Mouse (Mus musculus) forebrain, embryonic 13.5 days (tissue): ENCODE data around the gene Cyp17a1. TPM values are rescaled to one million over a fixed set of nuclear protein-coding genes. Genes with fewer than 3 reads are reported as not detected.

ENCODE experiments used
- ATAC-seq: fragments of 200-750 bp; cut with Nextera tagmentation; 2 replicates; pipeline ENCODE4 v1.8.0; 2017
- H3K27ac ChIP-seq: fragments of 300-500 bp; sonication (generic); 2 replicates; pipeline ENCODE4 v1.5.1; 2015; ENCODE audit warnings: inconsistent platforms, mild to moderate bottlenecking, moderate library complexity
- H3K27me3 ChIP-seq: fragments of 300-500 bp; sonication (generic); 2 replicates; pipeline ENCODE4 v1.6.1; 2015; ENCODE audit warnings: mild to moderate bottlenecking, inconsistent platforms
- H3K36me3 ChIP-seq: fragments of 300-500 bp; sonication (generic); 2 replicates; pipeline ENCODE4 v1.6.1; 2015; ENCODE audit warnings: mild to moderate bottlenecking, inconsistent platforms; ENCODE audit not compliant: poor library complexity, severe bottlenecking
- H3K4me1 ChIP-seq: fragments of 300-500 bp; sonication (generic); 2 replicates; pipeline ENCODE4 v1.6.1; 2015; ENCODE audit warnings: inconsistent platforms
- H3K4me2 ChIP-seq: fragments of 300-500 bp; sonication (generic); 2 replicates; pipeline ENCODE4 v1.6.1; 2015; ENCODE audit warnings: inconsistent platforms, mild to moderate bottlenecking, moderate library complexity
- H3K4me3 ChIP-seq: fragments of 300-500 bp; sonication (generic); 2 replicates; pipeline ENCODE4 v1.5.1; 2015; ENCODE audit warnings: mild to moderate bottlenecking, inconsistent platforms
- H3K9ac ChIP-seq: fragments of 300-500 bp; sonication (generic); 2 replicates; pipeline ENCODE4 v1.6.1; 2015; ENCODE audit warnings: mild to moderate bottlenecking, inconsistent platforms
- H3K9me3 ChIP-seq: fragments of 300-500 bp; sonication (generic); replicated peaks from 2 replicates; pipeline ENCODE4 v1.6.1; 2016; ENCODE audit warnings: inconsistent platforms
- WGBS: fragments of 180-500 bp; shearing (Covaris S2); methylation state at CpG from one replicate; pipeline ENCODE4 v1.1.7; 2015; 5-methylcytosine and 5-hydroxymethylcytosine counted together
- polyA plus RNA-seq: library from polyadenylated mRNA; unstranded; fragments of >200 nt; fragmentation: Nextera tagmentation; extraction: Ambion mirVana; gene quantifications from 2 replicates; pipeline ENCODE4 v1.2.1, GENCODE M21; 2015

Cyp17a1 gene
- polyA plus RNA-seq, 1 experiment from 2014 or later: not detected

DNA sequence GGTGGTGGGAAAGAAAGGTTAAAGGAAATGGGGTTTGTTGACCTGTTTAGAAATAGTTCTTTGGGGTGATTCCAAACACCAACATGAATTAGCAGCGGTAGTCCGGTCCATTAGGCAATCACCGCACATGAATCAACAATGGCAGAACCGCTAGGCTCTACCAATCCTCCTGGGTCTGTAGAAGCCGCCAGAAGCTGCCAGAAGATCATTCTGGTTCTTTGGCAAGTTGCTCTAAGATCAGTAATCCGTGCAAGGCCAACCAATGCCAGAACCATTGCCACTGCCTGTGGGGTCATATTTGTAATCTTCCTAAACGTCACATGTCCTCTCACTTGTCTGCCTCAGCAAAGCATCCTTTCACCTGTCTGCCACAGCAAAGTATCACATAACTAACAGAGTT, 24.0 kb upstream of the Cyp17a1 start:
- Histone ChIP-seq H3K4me3 (no peak overlapping the region), H3K4me2 (no peak overlapping the region), H3K9me3 (no peaks in the 10 kb centered on the region), H3K27ac (no peak overlapping the region), H3K9ac (no peak overlapping the region), H3K4me1 (no peaks in the 10 kb centered on the region), H3K27me3 (no peaks in the 10 kb centered on the region), H3K36me3 (peaks cover 20% of the 10 kb centered on the region; the same call in 1 of the 2 replicates)
- 89% methylated on average over 7 of the region's 7 CpGs for WGBS
- ATAC-seq: no peak

DNA sequence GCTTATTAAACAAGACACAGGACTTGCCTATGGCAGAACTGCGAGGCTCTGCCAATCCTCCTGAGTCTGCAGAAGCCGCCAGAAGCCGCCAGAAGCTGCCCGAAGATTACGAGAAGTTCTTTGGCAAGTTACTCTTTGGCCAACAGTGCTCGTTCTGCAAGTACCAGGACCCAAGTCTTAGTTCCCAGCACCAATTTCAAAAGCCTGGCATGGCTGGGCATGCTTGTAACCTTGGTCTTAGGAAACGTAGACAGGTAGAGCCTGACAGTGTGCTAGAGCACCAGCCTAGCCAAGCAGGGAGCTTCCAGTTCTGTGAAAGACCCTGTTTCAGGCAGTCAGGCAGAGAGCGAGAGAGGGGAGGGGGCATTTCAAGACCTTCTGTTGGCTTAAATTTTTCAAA, 23.5 kb upstream of the Cyp17a1 start:
- Histone ChIP-seq H3K4me3 (no peak overlapping the region), H3K9me3 (no peaks in the 10 kb centered on the region), H3K27me3 (no peaks in the 10 kb centered on the region), H3K36me3 (peaks cover 20% of the 10 kb centered on the region; the same call in 1 of the 2 replicates), H3K27ac (no peak overlapping the region), H3K9ac (no peak overlapping the region), H3K4me1 (no peaks in the 10 kb centered on the region), H3K4me2 (no peak overlapping the region)
- no peak for ATAC-seq
- 91% methylated on average over 8 of the region's 8 CpGs for WGBS

DNA sequence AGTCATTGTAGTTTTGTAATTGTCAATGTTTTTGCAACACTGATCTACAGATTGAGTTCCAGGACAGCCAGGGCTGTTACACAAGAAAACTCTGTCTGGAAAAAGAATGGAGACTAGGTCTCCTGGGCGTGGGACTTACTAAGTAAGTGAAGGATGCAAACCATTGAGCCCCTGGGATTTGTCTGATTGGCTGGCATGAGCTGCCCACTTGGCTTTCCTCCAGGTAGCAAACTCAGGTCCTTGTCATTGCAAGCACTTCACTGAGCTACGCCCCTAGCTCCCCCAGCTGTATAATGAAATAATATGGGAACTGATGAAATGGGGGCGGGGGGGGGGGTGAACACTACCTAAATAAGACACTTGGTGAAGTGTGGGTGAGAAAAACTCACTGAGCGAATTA, 20.2 kb upstream of the Cyp17a1 start:
- H3K4me3 ChIP-seq: no peak overlapping the region
- H3K9ac ChIP-seq: no peak overlapping the region
- H3K4me1 ChIP-seq: peaks cover 10% of the 10 kb centered on the region
- H3K9me3 ChIP-seq: no peaks in the 10 kb centered on the region
- no peak overlapping the region for H3K27ac ChIP-seq
- H3K36me3 ChIP-seq: peaks cover 12% of the 10 kb centered on the region; the same call in 1 of the 2 replicates
- no peak for ATAC-seq
- H3K27me3 ChIP-seq: no peaks in the 10 kb centered on the region
- WGBS: 84% methylated on average over 4 of the region's 4 CpGs
- no peak overlapping the region for H3K4me2 ChIP-seq

DNA sequence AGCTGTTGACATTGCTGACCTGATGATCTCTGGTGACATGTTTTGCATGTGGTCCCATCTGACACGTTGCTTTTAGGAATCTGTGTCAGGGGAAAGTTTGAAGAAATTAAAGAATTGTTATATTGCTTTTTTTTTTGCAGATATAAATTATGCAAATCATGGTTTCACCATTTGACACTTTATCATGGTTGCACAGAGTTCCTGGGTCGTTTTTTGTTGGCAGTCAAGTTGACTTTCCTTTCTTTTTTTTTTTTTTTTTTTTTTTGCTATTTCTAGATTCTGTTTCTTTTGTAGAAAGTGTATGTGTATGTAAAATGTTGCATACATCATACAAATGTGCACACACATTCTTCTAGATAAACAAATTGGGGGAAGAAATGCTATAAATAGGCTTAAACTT, 18.1 kb upstream of the Cyp17a1 start:
- no peak for ATAC-seq
- no peak overlapping the region for H3K4me2 ChIP-seq
- H3K4me3 ChIP-seq: no peak overlapping the region
- peaks cover 10% of the 10 kb centered on the region for H3K4me1 ChIP-seq
- H3K36me3 ChIP-seq: peaks cover 7% of the 10 kb centered on the region; the same call in 1 of the 2 replicates
- no peaks in the 10 kb centered on the region for H3K9me3 ChIP-seq
- H3K9ac ChIP-seq: no peak overlapping the region
- no peaks in the 10 kb centered on the region for H3K27me3 ChIP-seq
- 76% methylated on average over 2 of the region's 2 CpGs for WGBS
- no peak overlapping the region for H3K27ac ChIP-seq

DNA sequence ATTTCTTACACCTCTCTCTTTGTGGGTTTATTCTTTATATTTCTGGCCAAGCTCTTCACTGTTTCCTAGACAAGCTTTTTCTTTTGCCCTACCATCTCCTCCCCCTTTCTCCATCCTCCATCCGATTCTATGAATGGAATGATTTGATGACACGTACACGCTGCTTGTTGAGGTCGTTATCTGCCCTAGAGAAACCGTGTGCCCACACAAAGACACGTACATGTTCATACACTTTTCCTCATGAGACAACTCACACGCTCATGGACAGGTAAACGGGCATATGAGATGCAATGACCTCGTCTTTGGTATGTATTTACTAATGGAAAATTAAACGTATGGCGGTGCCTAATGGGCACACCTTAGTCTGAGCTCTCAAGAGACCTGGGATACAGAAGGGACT, 17.4 kb upstream of the Cyp17a1 start:
- Histone ChIP-seq H3K9ac (peak overlapping the region; percentile 87), H3K27ac (peak overlapping the region; percentile 63), H3K27me3 (no peaks in the 10 kb centered on the region), H3K4me2 (peak overlapping the region; percentile 63), H3K4me1 (peaks cover 10% of the 10 kb centered on the region), H3K36me3 (peaks cover 7% of the 10 kb centered on the region; the same call in 1 of the 2 replicates), H3K9me3 (no peaks in the 10 kb centered on the region), H3K4me3 (peak overlapping the region; percentile 72)
- 69% methylated on average over 11 of the region's 11 CpGs for WGBS
- ATAC-seq: peak; percentile 60

DNA sequence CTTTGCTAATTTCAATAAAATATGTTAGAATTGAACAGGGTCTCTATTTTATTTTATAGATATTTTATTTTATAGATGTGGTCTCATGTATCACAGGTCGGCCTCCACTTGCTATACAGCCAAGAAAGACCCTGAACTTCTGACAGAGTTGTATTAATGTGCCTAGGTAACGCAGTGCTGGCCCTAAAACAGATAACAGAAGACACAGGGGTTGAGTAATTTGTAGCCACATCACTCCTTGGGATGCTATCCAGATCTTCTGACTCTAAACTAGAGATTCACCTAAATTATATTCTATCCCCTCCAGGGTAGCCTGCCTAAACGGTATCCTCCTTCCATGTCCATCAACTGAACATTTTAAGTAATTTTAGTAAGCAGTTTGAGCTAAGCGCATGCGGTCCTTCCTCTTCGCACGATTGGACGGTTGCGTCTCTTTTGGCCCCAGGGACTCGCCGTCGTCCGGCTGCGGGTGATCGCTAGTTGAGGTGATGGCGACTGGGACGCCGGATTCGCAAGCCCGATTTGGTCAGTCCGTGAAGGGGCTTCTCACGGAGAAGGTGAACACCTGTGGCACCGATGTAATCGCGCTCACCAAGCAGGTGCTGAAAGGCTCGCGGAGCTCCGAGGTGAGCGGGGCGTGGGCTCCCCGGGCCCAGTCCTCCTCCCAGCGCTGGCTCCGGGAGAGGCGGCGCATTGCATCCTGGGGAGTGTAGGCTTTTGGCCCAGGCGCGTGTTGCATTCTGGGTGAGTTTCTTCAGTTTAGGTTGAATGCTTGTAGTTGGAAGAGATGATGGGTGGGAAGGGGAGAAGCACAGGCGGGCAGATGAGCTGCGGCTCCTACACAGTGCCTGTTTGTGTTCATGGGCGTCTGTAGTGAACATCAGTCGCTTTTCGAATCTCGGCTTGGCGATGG, 16.7 kb upstream of the Cyp17a1 start, which contains the start of gene Borcs7:
Gene Borcs7, plus strand, starts transcription at position 447 of the 913 bp plus-strand sequence.
- Histone ChIP-seq H3K4me1 (peaks cover 10% of the 10 kb centered on the region), H3K9ac (peak within 1 kb of the TSS; percentile 87), H3K4me2 (peak within 1 kb of the TSS; percentile 63), H3K27me3 (no peaks in the 10 kb centered on the region), H3K27ac (peak within 1 kb of the TSS; percentile 63), H3K36me3 (peaks cover 7% of the 10 kb centered on the region; the same call in 1 of the 2 replicates), H3K9me3 (no peaks in the 10 kb centered on the region), H3K4me3 (peak within 1 kb of the TSS; percentile 72)
- WGBS: 3% methylated on average over 44 of the region's 44 CpGs
- ATAC-seq: peak; percentile 97

DNA sequence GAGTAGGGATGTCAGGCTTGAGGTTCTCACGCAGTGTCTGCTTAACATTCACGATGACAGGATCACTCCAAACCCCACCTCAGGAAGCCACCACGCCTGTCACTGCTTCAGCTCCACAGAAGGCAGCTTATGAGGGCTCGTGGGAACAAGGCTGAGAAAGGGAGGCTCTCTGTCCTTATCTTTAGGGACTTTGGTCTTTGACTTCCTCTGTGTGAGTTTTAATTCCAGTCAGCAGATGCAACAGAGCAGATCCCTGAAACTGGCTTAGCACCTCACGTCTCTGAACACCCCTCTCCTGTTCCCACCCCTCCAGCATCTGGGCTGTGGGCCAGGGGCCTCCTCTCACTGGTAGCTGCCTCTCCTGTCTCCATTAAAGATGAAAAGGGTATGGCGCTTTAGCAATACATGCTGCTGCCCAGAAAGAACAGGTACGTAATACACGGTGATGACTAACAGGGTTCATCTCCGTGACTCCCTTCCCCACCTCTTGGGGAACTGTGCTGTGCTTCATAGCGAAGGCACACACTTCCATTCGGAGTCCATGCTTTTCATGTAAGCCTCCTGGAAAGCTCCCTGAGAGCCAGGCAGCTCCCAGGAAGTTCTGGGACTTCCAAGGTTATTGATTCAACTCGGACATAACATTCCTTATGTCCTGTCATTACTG, 6.9 kb upstream of the Cyp17a1 start:
- H3K4me3 ChIP-seq: no peak overlapping the region
- no peaks in the 10 kb centered on the region for H3K9me3 ChIP-seq
- H3K36me3 ChIP-seq: no peaks in the 10 kb centered on the region
- WGBS: 70% methylated on average over 12 of the region's 12 CpGs
- no peaks in the 10 kb centered on the region for H3K4me1 ChIP-seq
- H3K4me2 ChIP-seq: no peak overlapping the region
- no peaks in the 10 kb centered on the region for H3K27me3 ChIP-seq
- no peak overlapping the region for H3K9ac ChIP-seq
- ATAC-seq: no peak
- H3K27ac ChIP-seq: no peak overlapping the region

DNA sequence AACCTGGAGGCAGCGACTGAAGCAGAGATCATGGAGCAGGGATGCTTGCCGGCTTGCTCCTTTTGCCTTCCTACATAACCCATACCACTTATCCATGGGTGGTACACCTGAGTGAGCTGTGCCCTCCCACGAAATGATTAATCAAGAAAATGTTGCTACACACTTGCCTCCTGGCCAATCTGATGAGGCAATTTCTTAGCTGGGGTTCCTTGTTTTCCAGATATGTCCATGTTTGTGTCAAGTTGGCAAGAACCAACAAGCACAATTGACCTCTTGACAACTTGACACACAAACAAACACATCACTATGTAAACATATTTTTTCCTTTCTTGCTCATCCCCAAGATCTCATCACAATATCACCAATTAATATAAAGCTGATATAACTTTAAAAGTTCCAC, 2.7 kb upstream of the Cyp17a1 start:
- Histone ChIP-seq H3K4me1 (no peaks in the 10 kb centered on the region), H3K9ac (no peak overlapping the region), H3K4me3 (no peak overlapping the region), H3K4me2 (no peak overlapping the region), H3K9me3 (no peaks in the 10 kb centered on the region), H3K36me3 (no peaks in the 10 kb centered on the region), H3K27ac (no peak overlapping the region), H3K27me3 (0 out of 2 replicates have a peak, but pooled peaks cover 5% of the 10 kb centered on the region)
- WGBS: 92% methylated on average over 3 of the region's 3 CpGs
- no peak for ATAC-seq

DNA sequence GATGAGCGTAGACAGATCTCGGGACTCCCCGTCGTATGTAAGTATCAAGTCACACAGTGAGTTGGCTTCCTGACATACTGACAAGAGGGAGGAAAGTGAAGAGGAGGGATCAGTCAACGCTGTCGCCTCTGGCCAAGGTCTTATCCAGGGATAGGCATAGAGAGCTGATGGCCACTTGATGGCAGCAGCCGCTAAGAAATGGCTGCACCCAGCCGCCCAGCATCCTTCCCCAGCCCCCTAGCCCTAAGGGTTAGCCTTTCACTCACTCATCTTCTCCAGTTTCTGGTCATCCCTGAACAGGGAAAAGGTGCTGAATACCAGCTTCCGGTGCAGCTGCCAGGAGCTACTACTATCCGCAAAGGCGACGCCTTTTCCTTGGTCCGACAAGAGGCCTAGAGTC, 2.3 kb downstream of the Cyp17a1 start:
- no peak overlapping the region for H3K4me2 ChIP-seq
- ATAC-seq: peak; percentile 51; the same call in 1 of the 2 replicates
- peaks cover 2% of the 10 kb centered on the region; the same call in 1 of the 2 replicates for H3K4me1 ChIP-seq
- no peak overlapping the region for H3K4me3 ChIP-seq
- H3K27ac ChIP-seq: no peak overlapping the region
- 32% methylated on average over 13 of the region's 13 CpGs for WGBS
- 0 out of 2 replicates have a peak, but pooled peaks cover 5% of the 10 kb centered on the region for H3K27me3 ChIP-seq
- no peaks in the 10 kb centered on the region for H3K36me3 ChIP-seq
- H3K9ac ChIP-seq: no peak overlapping the region
- H3K9me3 ChIP-seq: no peaks in the 10 kb centered on the region

DNA sequence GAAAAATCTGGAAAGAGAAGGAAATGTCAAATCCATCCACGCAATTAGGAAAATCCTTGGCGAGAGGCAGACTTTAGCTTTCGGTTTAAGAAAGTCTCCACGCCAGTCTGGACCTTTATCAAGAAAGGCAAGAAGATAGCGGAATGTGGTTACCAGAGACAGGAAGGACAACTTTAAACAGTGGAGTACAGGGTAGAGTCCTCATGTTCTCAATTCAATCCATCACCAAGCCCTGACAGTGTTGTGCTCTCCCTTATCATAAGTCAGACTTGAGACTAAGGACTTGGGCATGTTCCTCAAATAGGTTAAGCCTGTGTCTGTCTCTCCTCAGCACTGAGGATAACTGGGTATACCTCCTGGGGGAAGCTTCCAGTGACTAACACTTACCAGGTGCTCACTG, 3.2 kb downstream of the Cyp17a1 start:
- Histone ChIP-seq H3K27ac (no peak overlapping the region), H3K9ac (no peak overlapping the region), H3K9me3 (no peaks in the 10 kb centered on the region), H3K27me3 (0 out of 2 replicates have a peak, but pooled peaks cover 5% of the 10 kb centered on the region), H3K36me3 (no peaks in the 10 kb centered on the region), H3K4me2 (no peak overlapping the region), H3K4me3 (no peak overlapping the region), H3K4me1 (peaks cover 10% of the 10 kb centered on the region)
- no peak for ATAC-seq
- WGBS: 90% methylated on average over 5 of the region's 5 CpGs

DNA sequence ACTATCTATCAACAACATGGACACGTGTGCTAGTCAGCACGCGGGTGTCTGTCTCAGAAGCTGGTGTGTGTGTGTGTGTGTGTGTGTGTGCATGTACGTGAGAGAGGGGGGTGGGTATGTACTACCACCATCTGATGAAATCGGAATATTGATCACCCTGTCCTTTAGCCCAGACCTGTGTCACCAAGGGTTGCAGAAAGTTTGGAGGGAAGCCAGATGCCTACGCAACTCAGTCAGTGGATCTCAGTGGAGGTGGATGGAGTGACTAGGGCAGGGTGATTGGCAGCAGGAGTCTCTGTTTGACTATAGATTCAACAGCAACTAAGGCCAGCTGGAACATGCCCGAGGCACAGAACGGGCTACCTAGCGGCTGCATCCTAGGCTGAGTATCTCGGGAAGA, 4.7 kb downstream of the Cyp17a1 start:
- no peak for ATAC-seq
- 0 out of 2 replicates have a peak, but pooled peaks cover 5% of the 10 kb centered on the region for H3K27me3 ChIP-seq
- H3K4me1 ChIP-seq: peaks cover 10% of the 10 kb centered on the region
- H3K9ac ChIP-seq: no peak overlapping the region
- H3K4me3 ChIP-seq: no peak overlapping the region
- H3K9me3 ChIP-seq: no peaks in the 10 kb centered on the region
- no peak overlapping the region for H3K27ac ChIP-seq
- WGBS: 91% methylated on average over 10 of the region's 10 CpGs
- no peak overlapping the region for H3K4me2 ChIP-seq
- no peaks in the 10 kb centered on the region for H3K36me3 ChIP-seq

DNA sequence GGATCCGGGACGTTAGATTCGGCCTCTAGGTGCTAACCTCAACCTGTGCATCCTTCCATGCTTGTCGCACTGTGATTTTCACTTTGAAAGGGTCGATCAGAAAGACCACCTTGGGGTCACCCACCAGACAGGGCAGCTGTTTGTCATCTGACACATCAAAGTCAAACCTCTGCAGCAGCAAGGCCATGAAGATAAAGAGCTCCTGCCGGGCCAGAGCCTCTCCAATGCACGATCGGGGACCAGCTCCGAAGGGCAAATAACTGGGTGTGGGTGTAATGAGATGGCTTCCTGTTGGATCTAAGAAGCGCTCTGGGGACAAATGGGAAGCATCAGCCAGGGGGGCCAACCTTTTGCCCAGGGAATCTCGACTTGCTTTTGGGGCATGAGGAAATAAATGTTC, 5.7 kb downstream of the Cyp17a1 start:
- H3K9ac ChIP-seq: no peak overlapping the region
- no peak overlapping the region for H3K4me3 ChIP-seq
- peaks cover 10% of the 10 kb centered on the region for H3K4me1 ChIP-seq
- no peaks in the 10 kb centered on the region for H3K36me3 ChIP-seq
- no peak overlapping the region for H3K4me2 ChIP-seq
- no peaks in the 10 kb centered on the region for H3K9me3 ChIP-seq
- 0 out of 2 replicates have a peak, but pooled peaks cover 5% of the 10 kb centered on the region for H3K27me3 ChIP-seq
- 73% methylated on average over 11 of the region's 11 CpGs for WGBS
- no peak overlapping the region for H3K27ac ChIP-seq
- ATAC-seq: no peak
